Mouse (Mus musculus) kidney, adult 2 months (tissue): ENCODE results near the gene Tenm4. TPM values are rescaled to one million over a fixed set of nuclear protein-coding genes. Genes with fewer than 3 reads are reported as not detected.
A peak's percentile ranks its signal among the peaks of the same experiment; 100 is the strongest.

ENCODE experiments used
- DNase-seq: peaks from one replicate; pipeline ENCODE4 v3.0.0; 2021
- H3K27ac ChIP-seq: fragments of 200-500 bp; 2 replicates; pipeline ENCODE4 v1.5.1; 2012; ENCODE audit warnings: low read depth, low read length, control low read depth, inconsistent platforms; ENCODE audit not compliant: insufficient read depth
- H3K27me3 ChIP-seq: fragments of 200-500 bp; replicated peaks from 2 replicates; pipeline ENCODE4 v1.6.1; 2012; ENCODE audit warnings: mild to moderate bottlenecking, moderate library complexity, low read length, inconsistent platforms; ENCODE audit not compliant: control insufficient read depth, insufficient read depth
- H3K36me3 ChIP-seq: fragments of 200-500 bp; 2 replicates; pipeline ENCODE4 v1.6.1; 2012; ENCODE audit warnings: mild to moderate bottlenecking, moderate library complexity, low read length, inconsistent platforms; ENCODE audit not compliant: control insufficient read depth, insufficient read depth
- H3K4me1 ChIP-seq: fragments of 200-500 bp; 2 replicates; pipeline ENCODE4 v1.6.1; 2011; ENCODE audit warnings: low read length; ENCODE audit not compliant: control insufficient read depth, insufficient read depth
- H3K4me3 ChIP-seq: fragments of 200-500 bp; 2 replicates; pipeline ENCODE4 v1.5.1; 2011; ENCODE audit warnings: mild to moderate bottlenecking, low read depth, low read length, control low read depth; ENCODE audit not compliant: insufficient read depth
- CTCF ChIP-seq: fragments of 200-500 bp; conservative IDR thresholded peaks from 2 replicates; pipeline ENCODE4 v1.5.1; 2011; ENCODE audit warnings: low read depth, mild to moderate bottlenecking, control low read depth, low read length, moderate library complexity, mixed read lengths; ENCODE audit not compliant: insufficient read depth, insufficient read length
- POLR2A ChIP-seq: fragments of 200-500 bp; IDR thresholded peaks from one replicate; pipeline ENCODE4 v1.6.1; 2011; ENCODE audit warnings: low read depth, low read length, control low read depth
- WGBS: fragments of 180-500 bp; shearing (Covaris S2); methylation state at CpG from one replicate; pipeline ENCODE4 v1.1.7; 2018; 5-methylcytosine and 5-hydroxymethylcytosine counted together
- polyA plus RNA-seq: library from polyadenylated mRNA; depleted of rRNA; stranded (reverse); fragments of >200 nt; gene quantifications from 2 replicates; pipeline ENCODE4 v1.2.3, GENCODE M21; 2012

The Tenm4 gene
- polyA plus RNA-seq, 1 experiment, result 3.3 TPM

DNA sequence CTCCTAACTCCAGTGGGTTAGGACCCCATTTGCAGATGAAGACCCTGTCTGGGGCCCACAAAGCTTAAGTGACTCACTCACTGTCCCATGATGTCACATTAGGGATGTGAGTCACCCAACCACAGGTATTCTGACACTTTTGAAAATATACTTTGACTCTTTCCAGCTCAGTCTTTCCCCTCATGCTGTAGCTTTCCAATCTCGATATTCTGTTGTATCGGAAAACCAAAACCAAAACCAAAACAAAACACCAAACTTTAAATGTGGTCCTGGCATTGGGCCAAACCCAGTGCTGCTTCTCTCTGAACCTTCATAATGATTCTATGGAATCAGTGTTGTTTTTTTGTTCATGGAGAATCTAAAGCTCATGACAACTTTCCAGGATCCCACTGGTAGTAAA is 536.1 kb downstream of the Tenm4 start:
- WGBS, result 92% methylated on average over 2 of the region's 2 CpGs

DNA sequence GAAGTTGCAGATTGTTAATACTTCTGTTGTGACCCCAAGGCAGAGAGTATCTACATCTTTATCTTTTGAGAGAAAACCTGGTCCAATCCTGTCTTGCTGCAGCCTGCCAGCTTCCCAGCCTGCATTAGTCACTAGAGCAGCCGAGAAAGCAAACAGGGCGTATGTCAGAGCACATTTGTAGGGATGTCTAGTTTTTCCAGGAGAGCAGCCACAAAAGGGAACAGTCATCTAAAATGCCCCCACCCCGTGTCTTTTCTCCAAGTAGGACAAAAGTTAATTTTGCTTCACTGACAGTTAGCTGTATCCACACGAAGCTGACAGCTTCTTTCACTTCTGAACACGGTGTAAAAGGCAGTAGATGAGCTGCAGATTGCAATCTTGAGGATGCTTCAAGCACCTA is 537.0 kb downstream of the Tenm4 start:
- DNase-seq, result no peak
- H3K4me1 ChIP-seq, result no peaks in the 10 kb centered on the region

More for the DNA sequence above, 536.1 kb downstream of the Tenm4 start:
- Histone ChIP-seq H3K27me3 (no peaks in the 10 kb centered on the region), H3K27ac (no peak overlapping the region), H3K4me1 (no peaks in the 10 kb centered on the region), H3K4me3 (no peak overlapping the region), H3K36me3 (no peaks in the 10 kb centered on the region)
- DNase-seq, result no peak
- TF ChIP-seq CTCF (no peak), POLR2A (no peak)

DNA sequence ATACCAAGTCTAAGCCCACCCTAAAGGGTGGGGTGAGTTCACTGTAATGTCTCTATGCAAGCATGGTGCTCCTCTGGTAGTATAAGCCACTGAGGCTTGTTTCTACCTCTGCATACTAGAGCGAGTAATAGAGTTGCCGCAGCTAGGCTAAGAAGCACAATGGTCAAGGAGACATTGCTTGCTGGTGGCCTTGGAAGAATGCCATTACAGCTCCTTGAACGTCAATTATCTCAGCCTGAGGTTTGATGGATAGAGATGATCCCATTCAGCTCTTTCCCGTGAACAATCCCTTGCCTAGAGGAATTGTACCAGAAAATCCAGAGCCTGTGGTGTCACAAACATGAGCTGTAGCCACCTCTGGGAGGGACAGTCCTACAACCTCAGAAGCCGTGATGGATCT is 537.5 kb downstream of the Tenm4 start:
- no peak overlapping the region for H3K4me3 ChIP-seq
- WGBS, result 87% methylated on average over 5 of the region's 5 CpGs
- TF ChIP-seq POLR2A, result no peak
- no peak for TF ChIP-seq CTCF
- H3K36me3 ChIP-seq, result no peaks in the 10 kb centered on the region
- H3K4me1 ChIP-seq, result no peaks in the 10 kb centered on the region
- H3K27ac ChIP-seq, result no peak overlapping the region
- H3K27me3 ChIP-seq, result no peaks in the 10 kb centered on the region
- DNase-seq, result no peak

More for the DNA sequence above, 537.0 kb downstream of the Tenm4 start:
- TF ChIP-seq POLR2A (no peak), CTCF (no peak)
- H3K27me3 ChIP-seq, result no peaks in the 10 kb centered on the region
- no peak overlapping the region for H3K4me3 ChIP-seq
- H3K27ac ChIP-seq, result no peak overlapping the region
- WGBS, result 84% methylated on average over 5 of the region's 5 CpGs
- no peaks in the 10 kb centered on the region for H3K36me3 ChIP-seq

DNA sequence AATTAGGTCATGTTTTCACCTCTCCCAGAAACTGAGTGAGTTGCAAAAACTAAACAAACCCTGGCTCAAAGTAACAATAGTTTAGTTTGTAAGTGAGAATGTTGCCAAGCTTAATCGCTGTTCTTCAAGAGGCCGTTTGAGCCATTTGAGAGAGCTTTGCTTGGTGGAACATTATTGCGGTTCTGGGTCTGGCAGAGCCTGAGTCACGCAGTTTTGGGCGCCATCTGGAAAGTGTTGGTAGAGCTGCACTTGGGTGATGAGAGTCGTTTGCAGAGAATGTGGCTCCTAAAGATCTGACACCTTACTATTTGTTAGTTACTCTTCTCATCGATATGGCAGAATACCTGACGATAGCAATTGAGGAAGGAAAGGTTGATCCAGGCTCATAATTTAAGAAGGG is 537.9 kb downstream of the Tenm4 start:
- 92% methylated on average over 8 of the region's 8 CpGs for WGBS
- TF ChIP-seq CTCF, result no peak
- TF ChIP-seq POLR2A, result no peak
- Histone ChIP-seq H3K36me3 (no peaks in the 10 kb centered on the region), H3K4me1 (no peaks in the 10 kb centered on the region), H3K27ac (no peak overlapping the region), H3K4me3 (no peak overlapping the region), H3K27me3 (no peaks in the 10 kb centered on the region)
- no peak for DNase-seq

DNA sequence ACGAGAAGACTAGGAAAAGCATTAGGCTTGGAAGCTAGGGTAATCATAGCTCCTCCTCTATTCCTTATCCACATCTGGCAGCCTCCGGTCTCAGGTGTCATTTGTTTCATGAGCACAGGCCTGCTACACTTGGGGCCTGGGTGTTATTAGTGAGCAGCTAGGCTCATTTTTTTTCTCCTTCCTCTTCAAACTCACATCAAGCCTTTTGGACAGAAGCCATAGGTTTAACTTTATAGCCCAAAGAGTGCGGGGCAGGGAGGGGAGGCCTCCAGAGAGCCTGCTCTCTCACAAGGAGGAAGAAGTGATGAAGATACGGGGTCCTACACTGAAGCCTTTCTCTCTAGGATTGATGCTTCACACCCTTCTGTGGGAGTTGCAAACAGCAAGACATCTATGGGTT is 538.8 kb downstream of the Tenm4 start:
- DNase-seq, result no peak
- Histone ChIP-seq H3K36me3 (no peaks in the 10 kb centered on the region), H3K27me3 (no peaks in the 10 kb centered on the region), H3K4me1 (no peaks in the 10 kb centered on the region), H3K4me3 (no peak overlapping the region), H3K27ac (no peak overlapping the region)
- WGBS, result 82% methylated on average over 4 of the region's 4 CpGs
- TF ChIP-seq CTCF (no peak), POLR2A (no peak)

DNA sequence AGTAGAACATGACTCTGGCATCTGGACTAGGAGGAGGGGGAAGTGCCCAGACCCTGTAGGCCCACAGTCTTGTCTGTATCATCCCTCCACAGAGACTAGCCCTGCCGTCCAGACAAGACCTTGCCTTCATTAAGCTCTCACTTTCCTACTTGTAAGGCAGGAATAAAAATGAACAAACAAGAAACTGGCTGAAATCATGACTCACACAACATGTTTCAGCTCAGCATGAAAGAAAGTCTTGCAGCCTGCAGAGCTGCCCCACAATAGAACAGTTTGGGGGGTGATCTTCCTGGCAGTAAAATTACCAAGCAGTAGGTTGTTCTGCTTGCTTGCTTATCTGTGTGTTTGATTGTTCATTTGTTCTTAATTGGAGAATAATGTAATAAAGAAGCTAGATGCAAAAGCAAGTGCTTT is 539.6 kb downstream of the Tenm4 start:
- H3K27ac ChIP-seq, result no peak overlapping the region
- no peak for DNase-seq
- WGBS, result 76% methylated on average over 1 of the region's 1 CpGs
- no peaks in the 10 kb centered on the region for H3K27me3 ChIP-seq
- no peaks in the 10 kb centered on the region for H3K36me3 ChIP-seq
- no peak overlapping the region for H3K4me3 ChIP-seq
- TF ChIP-seq POLR2A (no peak), CTCF (no peak)
- no peaks in the 10 kb centered on the region for H3K4me1 ChIP-seq

DNA sequence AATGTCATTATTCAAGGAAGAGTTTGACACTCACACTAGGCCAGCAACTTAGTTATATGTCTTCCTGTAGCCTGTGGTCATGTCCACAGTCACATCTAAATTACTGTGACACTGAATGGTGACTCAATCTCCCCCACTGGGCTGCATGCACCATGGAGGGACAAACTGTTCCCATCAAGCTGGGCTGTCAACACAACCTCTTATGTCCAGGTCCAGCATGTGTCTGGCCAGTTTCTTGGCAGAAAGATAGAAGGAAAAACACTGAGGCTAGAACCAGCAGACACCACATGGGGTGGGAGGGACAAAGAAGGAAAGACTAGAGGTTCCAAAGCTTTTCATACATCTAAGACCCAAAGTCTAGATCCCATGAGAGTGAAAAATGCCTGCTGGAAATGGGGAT is 541.8 kb downstream of the Tenm4 start:
- DNase-seq, result peak; percentile 4
- no peaks in the 10 kb centered on the region for H3K4me1 ChIP-seq
- no peak overlapping the region for H3K4me3 ChIP-seq
- no peaks in the 10 kb centered on the region for H3K36me3 ChIP-seq
- no peaks in the 10 kb centered on the region for H3K27me3 ChIP-seq
- H3K27ac ChIP-seq, result no peak overlapping the region
- TF ChIP-seq CTCF, result no peak
- TF ChIP-seq POLR2A, result no peak

DNA sequence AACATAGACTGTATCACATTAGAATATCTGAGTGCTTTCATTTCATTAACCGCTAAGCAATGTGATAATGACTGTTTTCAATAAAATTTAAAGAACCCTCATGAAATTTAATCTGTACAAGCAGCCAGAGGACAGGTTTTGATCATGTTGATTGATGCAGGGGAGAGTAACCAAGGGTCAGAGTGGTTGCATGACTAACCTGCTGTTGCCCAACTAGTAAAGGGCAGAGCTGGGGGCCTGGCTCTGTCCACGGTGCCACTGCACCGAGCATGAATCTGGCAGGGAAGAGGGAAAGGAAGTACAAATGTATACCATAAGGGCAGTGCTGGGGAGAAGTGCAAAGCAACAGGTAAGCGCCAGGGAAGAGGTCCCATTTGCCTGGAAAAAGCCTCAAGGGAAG is 545.9 kb downstream of the Tenm4 start:
- no peaks in the 10 kb centered on the region for H3K36me3 ChIP-seq
- no peaks in the 10 kb centered on the region for H3K4me1 ChIP-seq
- TF ChIP-seq CTCF, result no peak
- TF ChIP-seq POLR2A, result no peak
- no peak overlapping the region for H3K27ac ChIP-seq
- DNase-seq, result no peak
- H3K4me3 ChIP-seq, result no peak overlapping the region
- WGBS, result 75% methylated on average over 4 of the region's 4 CpGs
- H3K27me3 ChIP-seq, result no peaks in the 10 kb centered on the region
